Mouse (Mus musculus) heart, postnatal 10 days (tissue): Measurements from ENCODE around the gene Smim8. TPM values are rescaled to one million over a fixed set of nuclear protein-coding genes. Genes with fewer than 3 reads are reported as not detected.
"Not testable (repeated sequence)": the region's sequence is repeated elsewhere in the genome, so short reads cannot be mapped to it uniquely, and the experiment has no call there.

Experiments
- DNase-seq, 2 experiments: peaks; one replicate each; pipeline ENCODE4 v3.0.0; 2021
- intact Hi-C: fragments of 180-260 bp; cut with DNase I; formaldehyde crosslinking; loops from one replicate; pipeline ENCODE4 v1.15.1; 2025
- total RNA-seq, 2 experiments: library from RNA; stranded (reverse); gene quantifications; 2 replicates each; pipeline ENCODE4 v1.2.3; 2021

The Smim8 gene
- total RNA-seq = 10 to 100 TPM; 44.5 to 50.7 TPM

DNA sequence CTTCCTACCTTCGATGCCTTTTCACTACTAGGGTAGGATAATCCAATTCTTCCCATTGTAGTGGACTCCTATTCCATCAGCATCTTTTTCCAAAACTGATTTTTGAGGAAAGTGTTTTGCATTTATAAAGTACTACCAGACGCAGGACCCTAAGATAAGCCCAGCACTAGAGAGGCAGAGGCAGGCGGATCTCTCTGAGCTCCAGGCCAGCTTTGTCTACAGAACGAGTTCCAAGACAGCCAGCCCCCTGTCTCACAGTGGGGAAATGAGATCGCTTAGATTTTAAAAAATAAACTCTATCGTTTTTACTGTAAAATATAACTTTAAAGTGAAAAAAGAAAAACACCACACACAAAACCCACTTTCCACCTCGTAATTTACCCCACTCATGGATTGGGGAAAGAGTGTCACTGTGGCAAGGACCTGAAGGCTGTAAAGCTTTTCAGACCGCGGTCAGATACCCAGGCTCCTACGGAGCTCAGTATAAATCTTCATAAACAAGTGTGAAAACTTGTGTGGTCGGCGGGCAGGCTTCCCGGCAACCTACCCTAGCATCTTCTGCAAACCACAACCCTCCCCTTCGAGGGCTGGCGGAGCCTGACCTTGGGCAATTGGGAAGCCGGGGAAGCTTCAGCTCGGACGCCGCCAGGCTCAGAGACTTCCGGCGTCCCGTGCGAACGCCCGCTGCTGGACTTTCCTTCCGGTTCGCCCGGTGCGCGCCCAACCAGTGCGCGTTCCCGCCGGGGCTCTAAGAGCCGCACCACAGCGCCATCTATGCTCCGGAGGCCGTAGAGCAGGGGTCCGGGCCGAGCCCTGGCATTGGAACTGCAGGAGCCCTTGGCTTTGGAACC lies at the start of gene Smim8:
Gene Smim8 (minus strand): TSS at position 747 of the 851 bp plus-strand sequence.
- intact Hi-C loops = loop anchor here (1.0 to 5.0 kb wide), 3 partner anchors 91 to 166 kb away; partner anchors contain the start of genes Orc3, Rars2, Slc35a1 and Zfp292
- DNase-seq = peak; percentile 93 to 96

DNA sequence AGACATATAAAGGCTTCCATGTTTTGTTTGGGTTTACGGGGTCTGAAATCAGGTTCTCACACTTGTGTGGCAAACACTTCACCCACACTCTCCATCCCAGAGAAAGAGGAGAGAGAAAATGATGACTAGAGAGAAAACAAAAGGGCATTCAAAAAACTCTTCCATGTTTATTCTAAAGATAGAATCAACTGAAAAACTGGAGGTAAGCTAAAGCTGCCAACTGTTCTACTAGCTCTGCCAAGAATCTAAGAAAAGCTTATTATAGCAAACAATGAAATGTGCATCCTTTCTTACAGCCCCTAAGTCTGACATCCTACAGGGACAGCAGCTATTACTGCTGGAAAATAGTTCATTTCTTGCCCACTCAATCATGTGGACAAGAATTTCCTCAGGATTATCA lies 45.7 kb upstream of the Smim8 start:
- intact Hi-C loops = no loop called here

DNA sequence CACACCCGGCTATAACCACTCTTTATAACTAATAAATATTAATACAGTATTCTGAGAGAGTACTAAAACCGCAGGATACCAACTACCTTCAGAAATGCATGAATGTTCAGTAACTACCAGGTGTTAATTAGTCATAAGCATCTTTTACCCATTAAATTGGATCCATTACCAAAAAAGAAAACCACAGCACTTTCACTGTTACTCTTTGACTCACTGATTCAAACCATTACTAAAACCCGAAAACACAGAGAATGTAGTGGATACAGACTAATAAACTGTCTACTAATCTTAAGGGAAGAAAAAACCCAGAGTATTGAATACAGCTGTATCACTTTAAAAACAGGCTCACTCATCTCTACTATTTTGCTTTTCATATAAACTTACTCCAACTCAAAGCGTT lies 41.7 kb upstream of the Smim8 start:
- DNase-seq = no peak
- intact Hi-C loops = no loop called here

More for the DNA sequence above, 45.7 kb upstream of the Smim8 start:
- peak in 1 of 2 experiments; percentile 5 for DNase-seq

DNA sequence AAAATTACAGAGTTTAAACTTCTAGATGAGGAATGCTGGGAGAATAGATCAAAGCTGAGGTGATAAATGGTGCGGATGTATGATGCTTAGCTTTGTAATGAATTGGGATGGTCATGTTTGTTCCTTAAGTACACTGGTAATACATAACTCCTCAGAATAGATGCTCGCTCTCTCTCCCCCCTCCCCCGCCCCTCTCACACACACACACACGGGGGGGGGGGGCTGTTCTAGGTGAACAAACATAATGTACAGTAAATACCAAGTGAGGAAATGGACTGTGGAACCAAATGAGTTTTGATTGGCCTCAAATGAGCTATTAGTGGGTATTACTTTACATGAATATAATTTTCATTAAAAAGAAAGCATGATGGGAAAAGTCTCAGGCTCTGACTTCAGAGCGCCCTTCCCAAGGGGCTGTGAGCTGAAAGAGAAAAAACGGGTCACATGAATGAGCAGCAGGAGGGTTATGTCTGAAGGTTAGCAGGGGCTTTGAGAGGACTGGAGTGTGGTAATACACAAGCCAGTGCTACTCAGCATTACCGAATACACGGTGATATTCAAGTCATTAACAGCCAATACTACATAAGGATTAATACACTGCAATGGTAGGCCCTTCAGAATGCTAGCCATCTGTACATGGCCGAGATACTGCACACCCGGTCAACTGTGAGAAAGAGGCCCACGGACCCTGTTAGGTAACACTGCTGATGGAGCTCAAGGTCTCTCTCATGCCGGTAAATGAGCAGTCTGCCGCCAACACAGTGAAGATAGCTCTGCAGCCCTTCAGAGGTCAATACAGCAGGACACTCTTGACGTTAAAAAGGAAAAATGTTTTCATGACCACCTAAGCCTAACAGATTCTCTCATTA lies 23.2 kb upstream of the Smim8 start:
- intact Hi-C loops = no loop called here
- no peak for DNase-seq

DNA sequence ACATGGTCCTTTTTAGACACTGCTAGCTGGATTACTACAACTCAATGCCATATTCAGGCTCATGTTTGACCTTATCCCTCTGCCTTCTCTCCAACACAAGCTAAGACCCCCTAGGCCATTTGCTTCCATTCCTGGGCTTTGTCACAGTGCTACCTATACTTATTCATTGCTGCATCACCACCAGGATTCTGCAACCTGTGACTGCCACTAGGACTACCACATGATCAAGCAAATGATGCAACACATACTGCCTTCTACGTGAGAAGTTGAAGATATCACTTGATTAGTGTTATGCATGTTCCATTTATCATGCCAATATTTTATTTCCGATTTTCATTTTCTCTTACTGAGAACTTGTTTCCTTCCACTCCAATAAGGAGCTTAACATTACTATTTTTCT lies 19.8 kb upstream of the Smim8 start:
- DNase-seq = no peak
- intact Hi-C loops = no loop called here

DNA sequence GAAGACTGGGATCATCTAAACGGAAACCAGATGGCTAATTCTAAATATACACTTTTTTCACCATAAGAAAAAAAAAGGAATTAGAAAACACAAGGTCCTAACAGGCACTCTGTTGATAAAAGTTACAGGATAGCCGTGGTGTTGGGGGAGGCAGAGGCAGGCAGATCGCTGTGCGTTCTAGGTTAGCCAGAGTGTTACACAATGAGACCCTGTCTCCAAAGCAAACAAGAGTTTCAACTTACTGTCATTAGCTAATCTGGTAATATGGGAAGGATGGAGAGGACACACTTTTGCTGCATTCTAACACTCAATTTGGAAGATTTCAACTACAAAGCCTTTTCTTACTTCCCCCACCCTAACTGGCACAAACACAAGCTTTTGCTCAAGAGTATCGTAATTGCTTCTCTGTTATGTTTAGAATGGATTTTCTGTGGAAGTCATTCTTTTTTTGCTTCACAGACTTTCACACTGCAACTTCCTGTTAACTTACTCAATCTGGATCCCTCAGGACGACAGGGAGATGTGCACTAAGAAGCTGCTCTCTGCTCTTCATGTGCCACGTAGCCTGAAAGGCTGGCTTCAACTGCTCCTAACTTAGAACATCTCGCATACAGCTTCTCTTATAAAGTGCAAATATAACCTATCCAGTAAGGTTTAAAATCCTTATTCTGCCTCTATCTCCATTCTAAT lies 19.2 kb upstream of the Smim8 start:
- intact Hi-C loops = no loop called here
- DNase-seq = no peak

DNA sequence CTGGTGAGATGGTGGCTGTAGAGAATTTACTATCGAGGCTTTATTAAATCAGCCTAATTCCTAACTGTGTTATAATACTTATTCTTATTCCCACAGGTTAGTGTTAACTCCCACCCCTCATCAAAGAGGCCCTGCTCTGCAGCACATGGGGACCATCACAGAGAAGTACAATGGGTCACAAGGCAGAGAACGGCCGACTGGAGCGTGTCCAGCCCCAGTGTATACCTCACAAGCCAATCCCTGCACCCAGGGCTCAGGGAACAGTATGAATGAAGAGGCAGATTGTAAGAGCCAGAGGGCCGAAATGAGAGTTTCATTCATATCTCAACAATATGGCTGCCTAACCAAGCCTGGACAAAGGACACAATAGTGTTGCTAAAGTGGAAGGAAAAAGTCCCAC lies 18.1 kb upstream of the Smim8 start:
- no peak for DNase-seq
- intact Hi-C loops = no loop called here

DNA sequence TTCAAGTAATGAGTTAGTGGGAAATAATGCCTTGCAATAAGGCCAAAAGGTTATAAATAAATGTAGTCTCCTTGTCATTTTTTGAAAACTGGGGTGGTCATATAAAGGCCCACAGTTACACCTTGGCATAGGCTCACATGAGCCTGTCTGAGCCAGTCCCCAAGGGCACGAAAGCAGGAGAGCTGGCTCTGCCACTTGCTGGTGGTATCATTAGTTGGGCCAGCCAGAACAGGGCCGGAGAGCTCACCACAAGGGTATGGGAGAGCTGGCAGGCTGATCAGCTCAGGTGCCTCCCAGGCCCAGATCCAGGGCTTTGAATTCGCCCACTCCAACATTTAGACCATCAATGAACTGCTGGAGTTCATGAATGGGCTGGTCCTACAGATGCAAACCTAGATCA lies 8.3 kb upstream of the Smim8 start:
- intact Hi-C loops = no loop called here
- DNase-seq = no peak

DNA sequence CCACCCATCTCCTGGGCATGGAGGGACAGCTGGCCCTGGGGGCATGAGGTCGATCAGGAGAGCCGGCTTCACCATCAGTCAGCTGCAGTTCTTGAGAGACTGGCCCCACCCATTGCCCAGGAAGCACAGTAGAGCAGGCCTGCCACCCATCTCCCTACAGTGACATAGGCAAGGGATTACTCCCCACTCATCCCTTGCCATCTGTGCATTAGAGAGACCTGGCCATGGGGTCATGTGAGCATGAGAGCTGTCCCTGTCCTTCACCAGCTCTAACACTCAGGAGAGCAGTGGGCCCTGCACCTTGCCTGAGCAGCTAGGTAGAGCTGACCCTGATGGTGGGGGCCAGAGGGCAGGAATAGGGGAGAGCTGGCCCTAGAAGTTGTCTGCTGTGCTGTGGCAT lies 7.4 kb upstream of the Smim8 start:
- no peak for DNase-seq
- intact Hi-C loops = loop anchor here (2.0 kb wide), 1 partner anchor 137 kb away; no protein-coding TSS in a partner anchor

DNA sequence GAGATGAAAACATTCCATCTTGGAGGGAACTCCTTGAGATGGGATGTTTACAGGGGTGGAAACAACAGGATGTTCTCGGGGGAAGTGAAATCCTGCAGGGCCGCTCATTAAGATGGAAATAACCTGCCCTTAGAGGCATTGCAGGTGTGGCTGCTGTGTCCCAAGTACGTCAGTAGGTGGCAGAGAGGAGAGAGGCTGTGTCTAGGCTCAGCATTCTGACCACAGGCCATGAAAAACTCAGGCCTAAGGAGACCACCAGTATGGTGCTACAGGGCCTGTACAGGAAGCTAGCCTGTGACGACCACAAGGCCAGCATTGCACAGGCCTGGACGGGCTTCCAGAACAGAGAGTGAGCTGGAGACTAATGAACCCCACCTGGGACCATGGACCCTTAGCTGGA lies 6.6 kb upstream of the Smim8 start:
- no peak for DNase-seq
- intact Hi-C loops = loop anchor here (2.0 to 5.0 kb wide), 2 partner anchors 138 to 437 kb away; no protein-coding TSS in a partner anchor

DNA sequence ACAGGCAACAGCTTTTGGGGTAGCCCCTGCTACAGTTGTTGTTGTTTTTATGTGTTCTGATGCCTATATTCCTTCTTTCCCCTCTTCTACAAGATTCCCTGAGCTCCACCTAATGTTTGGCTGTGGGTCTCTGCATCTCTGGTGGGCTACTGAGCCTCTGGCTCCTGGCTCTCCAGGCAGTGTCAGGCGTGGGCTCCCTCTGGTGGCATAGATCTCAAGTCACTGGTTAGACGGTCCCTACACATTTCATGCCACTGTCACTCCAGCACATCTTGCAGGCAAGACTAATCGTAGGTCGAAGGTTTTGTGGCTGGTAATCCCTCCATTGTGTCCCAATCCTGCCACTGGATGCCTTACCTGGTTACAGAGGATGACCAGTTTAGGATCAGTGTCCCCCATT lies 4.5 kb upstream of the Smim8 start:
- intact Hi-C loops = loop anchor here (5.0 kb wide), 1 partner anchor 440 kb away; no protein-coding TSS in a partner anchor
- DNase-seq = peak; percentile 26 to 34

DNA sequence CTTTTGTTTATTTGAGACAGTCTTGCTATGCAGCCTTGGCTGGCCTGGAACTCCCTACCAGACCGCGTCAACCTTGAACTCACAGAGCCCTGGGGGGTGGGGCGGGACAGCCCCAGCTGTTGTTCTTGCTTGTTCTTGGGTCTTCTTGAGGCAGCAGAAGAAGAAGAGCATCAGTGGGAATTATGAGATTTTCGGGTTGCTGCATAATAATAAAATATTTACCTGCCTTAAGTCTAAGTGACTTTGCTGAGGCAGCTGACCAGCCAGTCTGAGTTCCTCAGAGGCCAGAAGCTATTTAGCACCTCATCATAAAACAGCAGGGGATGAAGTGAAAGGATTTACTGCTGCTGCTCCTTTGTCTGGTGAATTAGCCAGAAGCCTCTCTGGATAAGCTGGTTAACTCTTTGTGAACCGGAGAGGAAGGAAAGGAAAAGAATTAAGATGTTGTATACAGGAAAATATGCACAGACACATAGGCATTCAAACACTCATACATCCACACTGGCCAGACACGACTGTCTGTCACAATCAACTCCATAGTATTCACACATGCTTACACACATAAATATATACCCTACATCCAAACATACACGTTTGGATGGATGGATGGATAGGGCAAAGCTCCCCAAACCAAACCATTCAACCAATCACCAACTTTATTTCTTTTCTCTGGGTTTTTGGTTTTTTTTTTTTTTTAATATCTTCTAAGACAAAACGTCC lies 6.4 kb downstream of the Smim8 start:
- no peak for DNase-seq
- intact Hi-C loops = no loop called here

DNA sequence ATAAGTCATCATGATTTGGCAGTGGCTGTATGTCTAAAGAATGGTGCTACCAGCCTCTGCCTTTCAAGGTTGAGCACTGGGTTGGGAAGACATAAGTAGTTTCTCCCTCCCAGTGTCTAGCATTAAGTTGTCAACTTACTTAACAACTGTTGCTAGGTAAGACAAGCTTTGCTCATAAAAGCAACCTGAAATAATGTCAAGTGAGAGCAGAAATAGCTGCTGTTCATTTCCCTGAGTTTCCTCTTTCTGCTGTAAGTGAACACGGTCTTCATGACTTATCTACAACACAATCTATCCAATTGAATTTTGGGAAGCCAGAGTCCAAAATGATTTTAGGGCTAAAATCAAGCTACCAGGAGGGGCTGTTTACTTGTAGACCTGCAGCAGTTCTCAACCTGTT lies 22.1 kb downstream of the Smim8 start, which contains the start of gene Gm136:
Gene Gm136 (minus strand): TSS at position 101 of the 400 bp plus-strand sequence.
- intact Hi-C loops = no loop called here
- no peak for DNase-seq

DNA sequence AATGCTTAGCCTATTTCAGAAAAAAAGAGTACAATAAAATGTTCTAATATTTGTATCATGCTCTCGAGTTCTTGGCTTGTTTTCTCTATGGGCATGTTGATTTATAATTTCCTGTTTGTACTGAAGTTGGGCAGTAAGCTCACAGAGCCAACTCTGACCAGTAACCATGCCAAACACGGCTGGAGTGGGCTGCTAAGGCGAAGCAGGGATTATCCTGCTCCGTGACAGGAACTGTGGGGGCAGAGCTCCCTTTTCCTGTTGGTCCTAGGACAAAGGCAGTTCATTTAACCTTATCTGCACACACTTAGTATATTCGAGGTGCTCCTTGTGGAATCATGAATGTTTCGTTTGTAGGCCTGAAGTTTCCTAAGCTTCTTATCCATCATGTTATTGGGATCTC lies 29.0 kb downstream of the Smim8 start:
- DNase-seq = peak; percentile 5 to 30
- intact Hi-C loops = no loop called here

DNA sequence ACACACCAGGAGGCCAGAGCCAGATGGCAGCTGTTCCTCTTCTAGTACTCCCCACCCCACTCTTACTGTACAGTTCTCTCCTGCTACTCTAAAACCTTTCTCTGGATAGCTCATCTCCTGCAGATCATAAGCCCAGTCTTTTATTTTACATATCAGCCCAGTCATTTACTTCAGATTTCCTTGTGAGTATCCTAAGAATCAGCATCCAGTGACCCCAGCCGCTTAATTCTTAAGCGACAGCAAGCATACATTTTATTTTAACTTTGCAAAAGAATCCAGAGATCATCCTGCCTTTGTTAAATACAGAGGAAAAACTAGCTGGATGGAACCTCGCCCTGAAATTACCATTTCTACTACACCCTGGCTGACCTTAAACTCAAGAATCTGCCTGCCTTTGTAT lies 43.8 kb downstream of the Smim8 start:
- intact Hi-C loops = no loop called here
- DNase-seq = no peak

DNA sequence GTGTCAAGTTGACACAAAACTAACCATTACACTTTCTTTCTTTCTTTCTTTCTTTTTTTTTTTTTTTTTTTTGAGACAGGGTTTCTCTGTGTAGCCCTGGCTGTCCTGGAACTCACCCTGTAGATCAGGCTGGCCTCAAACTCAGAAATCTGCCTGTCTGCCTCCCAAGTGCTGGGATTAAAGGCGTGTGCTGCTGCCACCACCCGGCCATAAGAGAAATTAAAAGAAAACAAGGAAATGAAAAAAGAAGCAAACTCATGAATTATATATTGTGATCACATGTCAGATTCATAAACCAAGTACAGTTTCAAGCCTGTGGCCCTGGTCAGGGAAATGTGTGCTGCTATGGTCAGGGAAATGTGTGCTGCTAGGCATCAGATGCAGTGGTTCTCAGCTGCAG lies 44.8 kb downstream of the Smim8 start:
- intact Hi-C loops = not testable (repeated sequence)

DNA sequence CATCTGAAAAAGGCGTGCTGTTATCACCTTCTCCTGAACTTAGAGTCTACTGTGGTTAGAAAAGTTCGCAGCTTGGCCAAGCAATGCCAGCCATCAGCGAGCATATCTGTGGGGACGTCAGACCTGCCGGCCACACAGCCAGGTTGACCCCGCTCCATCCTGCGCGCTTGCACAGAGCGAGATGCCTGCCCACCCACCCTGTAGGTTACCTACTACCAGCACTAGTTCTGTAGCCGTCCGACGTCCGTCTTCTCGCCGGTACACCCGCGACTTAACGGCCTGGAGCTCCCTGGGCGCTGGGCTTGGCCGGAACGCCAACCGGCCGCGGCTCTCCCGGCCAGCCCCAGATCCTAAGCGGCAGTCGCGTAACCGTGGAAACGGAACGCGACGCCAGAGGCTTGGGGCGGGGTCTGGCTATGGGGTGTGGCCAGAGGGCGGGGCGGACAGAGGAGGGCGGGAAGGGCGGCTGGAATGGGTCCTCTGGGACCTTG lies 48.3 kb downstream of the Smim8 start, which contains the start of gene Cfap206:
Gene Cfap206 (minus strand): TSS at position 356 of the 491 bp plus-strand sequence.
- intact Hi-C loops = no loop called here
- DNase-seq = peak; percentile 71 to 72

More for the DNA sequence above, 44.8 kb downstream of the Smim8 start:
- not testable (repeated sequence) for DNase-seq

DNA sequence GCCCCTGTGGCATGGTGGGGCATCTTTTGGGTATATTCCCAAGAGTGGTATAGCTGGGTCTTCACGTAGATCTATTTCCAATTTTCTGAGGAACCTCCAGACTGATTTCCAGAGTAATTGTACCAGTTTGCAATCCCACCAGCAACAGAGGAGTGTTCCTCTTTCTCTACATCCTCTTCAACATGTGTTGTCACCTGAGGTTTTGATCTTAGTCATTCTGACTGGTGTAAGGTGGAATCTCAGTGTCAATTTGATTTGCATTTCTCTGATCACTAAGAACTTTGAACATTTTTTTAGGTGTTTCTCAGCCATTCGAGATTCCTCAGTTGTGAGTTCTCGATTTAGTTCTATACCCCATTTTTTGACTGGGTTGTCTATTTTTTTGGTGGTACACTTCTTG lies 52.5 kb downstream of the Smim8 start:
- DNase-seq, intact Hi-C loops: not testable (repeated sequence)

DNA sequence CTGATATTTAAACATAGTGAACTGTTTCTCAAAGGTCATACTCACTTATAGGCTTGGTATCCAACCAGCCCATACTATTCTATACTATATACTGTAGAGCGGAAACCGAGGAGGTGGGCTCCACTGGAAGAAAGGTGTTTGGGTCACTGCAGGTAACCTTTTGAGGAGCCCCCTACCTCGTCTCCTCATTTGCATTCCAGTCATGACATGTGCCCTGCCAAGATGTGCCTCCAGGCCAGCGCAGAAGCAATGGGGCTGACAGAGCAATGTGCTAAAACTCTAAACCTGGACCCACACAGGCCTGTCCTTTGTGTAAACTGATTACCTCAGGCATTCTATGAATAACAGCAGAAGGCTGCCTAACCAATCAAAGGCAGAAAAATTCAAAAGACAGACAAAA lies 53.9 kb downstream of the Smim8 start:
- intact Hi-C loops = no loop called here

DNA sequence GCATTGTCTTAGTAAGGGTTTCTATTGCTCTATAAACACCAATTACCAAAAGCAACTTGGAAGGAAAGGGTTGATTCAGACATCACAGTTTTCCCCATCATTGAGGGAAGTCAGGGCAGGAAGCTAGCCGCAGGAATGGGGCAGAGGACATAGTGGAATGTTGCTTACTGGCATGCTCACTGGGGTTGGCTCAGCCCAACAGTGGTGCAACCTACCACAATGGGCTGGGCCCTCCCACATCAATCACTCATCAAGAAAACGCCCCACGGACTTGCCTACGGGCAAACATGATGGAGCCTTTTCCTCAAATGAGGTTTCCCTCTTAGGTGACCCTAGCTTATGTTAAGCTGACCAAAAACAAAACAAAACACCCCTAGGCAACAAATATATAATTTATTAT lies 55.0 kb downstream of the Smim8 start:
- DNase-seq = no peak
- intact Hi-C loops = no loop called here

More for the DNA sequence above, 53.9 kb downstream of the Smim8 start:
- DNase-seq = no peak
